Mouse (Mus musculus) testis, adult 2 months (tissue): Measurements from ENCODE around the gene Gimap5.

Experiments used
- CTCF ChIP-seq: fragments of 200-500 bp; IDR thresholded peaks from 2 replicates; pipeline ENCODE4 v1.5.1; 2012; ENCODE audit warnings: low read depth, mild to moderate bottlenecking, inconsistent platforms, low read length, moderate library complexity; ENCODE audit not compliant: control insufficient read depth, insufficient read depth, insufficient replicate concordance
- POLR2A ChIP-seq: fragments of 200-500 bp; IDR thresholded peaks from 2 replicates; pipeline ENCODE4 v1.6.1; 2012; ENCODE audit warnings: low read depth, mild to moderate bottlenecking, inconsistent platforms, low read length, moderate library complexity; ENCODE audit not compliant: control insufficient read depth

- TF ChIP-seq CTCF (no peak), POLR2A (no peak)
Measured at GRCm38 (mm10) chr6:48768933-48769332, 22.9 kb downstream of the Gimap5 start.
